Mouse (Mus musculus) cerebellum, adult 2 months (tissue): ENCODE measurements around the gene Pcdh7.

Experiments used
- CTCF ChIP-seq: fragments of 200-500 bp; IDR thresholded peaks from 2 replicates; pipeline ENCODE4 v1.5.1; 2011; ENCODE audit warnings: low read depth, mild to moderate bottlenecking, control low read depth, low read length, moderate library complexity, borderline replicate concordance; ENCODE audit not compliant: insufficient read depth
- POLR2A ChIP-seq: fragments of 200-500 bp; IDR thresholded peaks from 2 replicates; pipeline ENCODE4 v1.6.1; 2011; ENCODE audit warnings: low read length, control low read depth, borderline replicate concordance; ENCODE audit not compliant: insufficient read depth

GRCm38 (mm10) chr5:57796337-57796736 is 78.6 kb downstream of the Pcdh7 start:
- no peak for TF ChIP-seq POLR2A
- TF ChIP-seq CTCF: no peak
